Mouse (Mus musculus) kidney, adult 8-10 months (tissue): ENCODE results near the gene Pafah1b2.

ENCODE experiments used
- DNase-seq, 2 experiments: peaks; one replicate each; pipeline ENCODE4 v3.0.0; 2022

The Pafah1b2 gene

DNA sequence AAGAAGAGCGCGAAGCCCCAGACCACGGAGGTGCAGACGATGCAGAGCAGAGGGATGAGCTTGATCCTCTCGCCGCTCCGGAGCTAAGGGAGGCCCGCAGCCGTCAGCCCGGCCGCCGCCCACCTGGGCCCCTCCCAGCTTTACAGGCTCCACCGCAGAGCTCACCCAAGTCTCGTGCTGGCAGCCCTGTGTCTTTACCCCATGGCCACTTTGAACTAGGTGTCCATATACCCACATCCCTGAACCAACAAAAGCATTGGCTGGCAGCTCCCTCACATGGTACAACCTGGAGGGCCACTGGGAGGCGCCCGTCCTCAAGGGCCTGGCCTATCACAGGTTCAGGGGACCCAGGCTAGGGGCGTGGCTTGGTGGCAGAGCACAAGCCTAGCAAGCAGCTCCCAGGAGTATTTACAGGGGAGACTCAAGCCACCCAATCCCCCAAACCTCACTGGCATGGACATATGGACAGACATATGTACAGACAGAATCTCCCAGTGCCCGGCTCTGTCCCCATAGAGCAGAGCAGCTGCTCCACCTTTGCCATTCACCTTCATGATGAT lies 71.1 kb downstream of the Pafah1b2 start:
- DNase-seq = no peak

DNA sequence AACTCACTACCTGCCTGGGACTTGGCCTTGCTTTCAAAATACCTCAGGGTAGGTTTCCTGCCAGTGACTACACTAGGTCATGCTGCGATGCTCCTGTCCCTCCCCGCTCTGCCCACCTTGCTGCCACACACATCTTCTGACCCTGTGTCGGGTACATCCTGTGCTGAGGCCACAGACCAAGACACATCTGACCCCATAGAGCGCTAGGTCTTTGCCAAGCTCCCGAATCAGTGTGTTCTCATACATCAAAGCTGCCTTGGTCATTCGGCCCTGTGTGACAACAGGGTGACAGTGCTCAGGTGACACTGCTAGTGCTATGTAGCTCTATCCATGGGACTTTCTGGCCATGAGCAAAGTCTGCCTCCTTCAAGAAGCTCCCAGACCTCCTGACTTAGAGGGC lies 72.7 kb downstream of the Pafah1b2 start:
- no peak for DNase-seq

DNA sequence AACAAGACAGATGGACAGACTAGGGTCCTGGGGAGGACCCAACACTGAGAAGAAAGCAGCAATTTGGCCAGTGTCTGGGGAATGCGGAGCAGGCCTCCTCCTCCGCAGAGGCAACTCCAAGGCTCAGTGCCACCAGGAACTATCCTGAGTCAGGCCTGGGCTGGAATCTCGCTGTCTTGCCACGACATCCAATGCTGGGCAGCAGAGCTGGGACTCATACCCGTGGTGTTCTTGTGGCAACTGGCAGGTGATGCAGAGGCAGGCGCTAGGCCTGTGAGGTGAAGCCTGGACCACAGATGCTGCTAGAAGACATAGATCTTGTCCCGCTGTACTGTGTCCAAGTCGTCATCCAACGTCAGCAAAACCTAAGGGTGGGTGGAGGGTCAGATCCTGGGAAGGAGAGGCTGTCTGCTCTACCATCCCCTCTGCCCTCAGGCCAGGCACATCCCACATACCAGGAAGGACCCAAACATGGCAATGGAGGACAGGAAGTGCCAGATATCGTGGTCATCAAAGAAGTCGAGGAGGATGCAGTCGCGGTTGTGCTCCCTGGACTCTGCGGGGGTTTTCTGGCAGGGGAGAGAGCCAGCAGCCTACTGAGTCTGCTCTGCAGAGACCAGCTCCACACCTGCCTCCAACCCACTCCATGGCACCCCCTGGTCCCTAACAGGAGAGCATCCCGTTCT lies 73.4 kb downstream of the Pafah1b2 start:
- no peak for DNase-seq

DNA sequence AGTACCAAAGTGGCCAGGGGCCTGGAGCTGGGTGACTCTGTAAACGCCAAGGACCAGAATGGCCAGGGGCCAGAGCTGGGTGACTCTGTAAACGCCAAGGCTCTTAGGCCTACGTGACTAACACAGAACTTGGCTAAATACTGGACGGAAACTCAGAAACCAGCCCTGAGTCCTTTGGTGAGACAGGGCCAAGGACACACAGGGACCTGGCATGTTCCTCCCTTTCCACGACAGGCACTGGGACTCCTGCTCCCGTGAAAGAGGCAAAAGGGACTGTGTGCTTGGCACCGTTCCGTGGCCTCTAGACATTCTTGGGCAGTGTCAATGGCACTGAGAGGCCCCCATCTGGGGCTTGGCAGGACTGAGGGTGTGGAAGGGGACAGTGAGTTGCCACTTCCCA lies 74.4 kb downstream of the Pafah1b2 start:
- peak in 1 of 2 experiments; percentile 34 for DNase-seq

DNA sequence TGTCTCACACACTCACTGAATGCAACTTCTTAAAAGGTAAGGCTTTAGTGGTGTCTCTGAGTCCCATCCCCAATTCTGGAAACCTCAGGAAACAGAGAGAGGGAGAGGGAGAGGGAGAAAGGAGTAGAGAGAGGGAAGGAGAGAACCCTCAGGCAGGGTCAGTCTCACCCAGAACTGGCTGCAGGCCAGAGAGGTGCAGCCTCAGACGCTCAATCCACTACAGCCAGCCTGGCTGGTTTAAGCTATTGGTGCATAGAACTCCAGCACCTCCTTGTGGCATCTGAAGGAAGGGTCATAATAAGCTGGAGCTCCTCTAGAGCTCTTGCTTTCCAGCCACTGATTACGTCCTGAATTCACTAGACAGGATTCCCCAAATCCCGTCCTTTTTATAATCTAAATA lies 75.6 kb downstream of the Pafah1b2 start:
- DNase-seq = peak; percentile 76 to 82

DNA sequence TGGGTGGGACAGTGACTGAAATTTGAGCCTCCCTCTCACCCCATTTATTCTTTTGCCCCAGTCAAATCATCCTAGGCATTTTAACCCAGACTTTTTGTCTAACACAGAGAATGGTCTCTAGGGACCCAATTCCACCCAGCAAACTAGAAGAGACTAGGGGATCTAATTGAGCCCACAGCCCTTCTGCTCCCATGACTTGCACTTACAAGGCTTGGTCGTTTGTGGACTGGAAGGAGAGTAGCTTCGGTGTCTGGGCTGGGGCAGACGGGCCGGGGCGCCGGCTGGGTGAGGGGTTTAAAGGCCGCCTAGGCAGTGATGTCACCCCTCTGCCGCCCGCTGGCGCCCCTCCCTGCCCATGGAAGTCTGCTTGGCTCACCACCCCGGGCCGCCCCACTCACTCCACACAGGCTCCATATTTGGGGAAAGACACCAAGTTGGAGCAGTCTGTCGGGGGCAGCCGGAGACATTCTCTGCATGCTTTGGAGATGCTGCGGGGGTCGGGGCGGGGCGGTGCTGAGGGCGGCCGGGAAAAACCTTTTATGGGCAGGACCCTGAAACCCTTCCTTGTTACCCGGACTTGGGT lies 76.8 kb downstream of the Pafah1b2 start, which contains the start of gene Tagln:
TSS of gene Tagln (minus strand) at position 431 of the 583 bp plus-strand sequence.
- no peak for DNase-seq

DNA sequence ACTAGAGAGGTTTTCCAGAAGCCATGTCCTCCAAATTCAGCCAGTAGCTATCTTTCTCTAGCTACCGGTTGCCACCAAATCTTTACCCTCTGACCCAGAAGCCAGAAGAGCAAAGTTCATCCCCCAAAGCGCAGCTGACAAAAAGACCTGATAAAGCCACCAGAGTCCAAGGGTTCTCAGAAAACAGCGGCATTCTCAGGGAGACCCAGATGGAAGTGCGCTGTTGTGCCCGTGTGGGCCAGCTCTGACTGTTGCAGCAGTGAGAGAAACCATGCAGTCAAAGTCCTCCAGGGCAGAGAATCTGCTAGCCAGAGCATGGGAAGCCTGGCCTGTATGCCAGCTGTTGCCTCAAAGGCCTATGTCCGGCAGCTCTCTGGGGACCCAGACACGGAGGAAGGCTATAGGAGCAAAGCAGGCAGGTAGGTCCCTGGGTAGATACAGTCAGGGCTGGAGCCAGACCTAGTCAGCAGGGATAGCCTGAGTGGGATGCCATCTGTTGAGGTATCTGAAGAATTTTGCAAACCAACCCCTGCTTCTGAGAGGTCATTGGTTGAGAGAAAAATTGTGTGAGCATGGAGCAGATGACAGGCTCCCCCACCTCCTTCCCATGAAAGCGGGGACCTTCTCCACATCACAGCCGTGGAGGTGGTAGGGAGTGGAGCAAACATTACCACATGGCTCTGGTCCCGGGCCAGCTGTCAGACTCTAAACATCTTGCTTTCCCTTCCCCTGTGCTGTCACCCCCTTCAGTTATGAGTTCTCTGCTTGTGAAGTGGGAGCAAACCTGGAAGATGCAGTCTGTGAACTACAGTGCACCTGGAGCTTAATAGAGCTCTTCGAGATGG lies 79.7 kb downstream of the Pafah1b2 start:
- peak; percentile 39 to 40 for DNase-seq

DNA sequence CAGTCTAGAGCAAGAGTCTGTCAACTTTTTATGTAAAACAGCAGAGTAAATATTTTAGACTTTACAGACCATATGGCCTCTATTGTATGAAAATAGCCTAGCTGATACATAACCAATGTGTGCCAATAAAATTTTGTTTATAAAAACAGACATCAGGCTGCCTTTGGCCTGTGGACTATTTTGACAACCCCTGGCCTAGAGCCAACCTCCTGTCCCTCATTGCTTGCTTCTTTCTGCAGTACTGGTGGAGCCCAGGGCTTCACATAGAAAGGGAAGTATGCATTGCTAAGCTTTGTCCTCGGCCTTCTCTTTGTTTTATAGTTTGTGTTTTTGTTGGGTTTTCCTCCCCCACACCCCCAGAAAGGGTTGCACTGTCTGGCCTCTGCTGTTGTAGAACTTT lies 80.5 kb downstream of the Pafah1b2 start:
- no peak for DNase-seq

DNA sequence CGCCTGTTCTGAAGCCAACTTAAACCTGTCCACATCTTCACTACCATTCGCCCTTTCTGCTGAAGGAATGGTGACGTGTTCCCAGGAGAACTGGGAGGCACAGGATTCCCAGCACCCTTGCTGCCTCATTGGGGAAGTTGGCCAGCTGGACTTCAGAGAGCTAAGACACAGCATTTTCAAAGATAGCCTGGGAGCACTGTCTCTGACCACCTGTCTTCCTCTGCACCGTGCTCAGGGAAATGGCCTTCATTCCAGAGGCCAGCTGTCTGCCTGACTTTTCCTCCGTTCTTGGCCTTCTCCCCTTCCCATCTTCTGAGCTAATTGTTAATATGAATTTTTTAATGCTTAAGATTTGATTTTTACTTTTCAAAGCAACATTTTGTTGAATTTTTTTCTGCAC lies 83.2 kb downstream of the Pafah1b2 start:
- DNase-seq = no peak

DNA sequence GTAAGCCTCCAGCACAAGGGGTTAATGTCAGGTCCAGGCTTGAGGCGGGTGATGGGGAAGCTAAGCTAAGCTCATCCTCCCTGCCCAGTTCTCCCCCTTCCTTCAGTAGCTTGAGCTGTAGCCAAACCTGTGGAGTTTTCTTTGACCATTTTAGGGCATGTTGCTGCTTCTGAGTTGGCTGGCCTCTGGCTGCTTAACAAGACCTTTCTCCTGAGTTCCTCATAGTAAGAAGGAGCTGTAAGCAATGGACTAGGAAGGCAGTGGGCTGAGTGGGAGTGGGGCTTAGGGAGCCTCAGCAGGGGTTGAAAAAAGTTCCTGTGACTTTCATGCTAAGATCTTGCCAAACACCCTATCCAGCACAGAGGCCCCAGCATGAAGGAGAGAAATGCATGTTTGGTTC lies 92.6 kb downstream of the Pafah1b2 start:
- no peak for DNase-seq

DNA sequence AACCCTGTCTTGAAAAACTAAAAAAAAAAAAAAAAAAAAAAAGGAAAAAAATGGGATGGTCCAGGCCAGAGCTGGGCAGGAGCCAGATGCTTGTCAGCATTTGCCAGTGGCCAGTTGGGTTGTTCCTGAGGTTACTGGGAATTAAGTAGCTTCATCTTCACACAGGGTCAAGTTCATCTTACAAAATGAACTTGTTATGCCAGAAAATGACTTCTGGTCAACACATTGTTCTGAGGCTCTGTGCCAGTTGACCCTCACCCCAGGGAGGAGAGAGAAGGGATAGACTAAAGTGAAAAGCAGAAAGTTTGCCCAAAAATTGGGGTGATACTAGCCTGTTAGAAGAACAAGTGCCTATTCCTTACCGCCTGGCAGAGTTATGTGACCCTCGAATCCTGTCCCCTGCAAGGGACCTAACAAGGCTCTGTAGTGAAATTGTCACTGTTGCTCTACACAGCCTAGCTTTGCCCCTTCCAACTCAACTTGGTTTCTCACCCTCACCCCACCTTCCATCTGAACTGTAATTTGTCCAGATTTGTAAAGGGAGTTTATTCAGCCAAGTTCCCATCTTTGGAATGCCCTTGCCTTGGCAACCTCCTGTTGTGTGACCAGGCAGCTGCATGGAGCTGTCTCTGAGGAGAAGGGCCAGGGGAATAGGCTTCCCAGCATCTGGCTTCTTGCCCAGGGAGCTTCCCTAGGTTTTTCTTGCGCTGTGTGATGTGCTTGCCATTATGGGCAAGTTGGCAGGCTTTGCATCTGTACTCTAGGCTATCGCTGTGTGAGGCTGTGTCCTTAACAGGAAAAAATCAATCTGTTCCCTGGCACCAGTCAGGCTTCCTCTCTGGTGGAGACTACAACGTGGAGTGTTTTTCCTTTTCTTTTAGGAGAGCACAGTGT lies 95.2 kb downstream of the Pafah1b2 start:
- peak; percentile 60 to 61 for DNase-seq

DNA sequence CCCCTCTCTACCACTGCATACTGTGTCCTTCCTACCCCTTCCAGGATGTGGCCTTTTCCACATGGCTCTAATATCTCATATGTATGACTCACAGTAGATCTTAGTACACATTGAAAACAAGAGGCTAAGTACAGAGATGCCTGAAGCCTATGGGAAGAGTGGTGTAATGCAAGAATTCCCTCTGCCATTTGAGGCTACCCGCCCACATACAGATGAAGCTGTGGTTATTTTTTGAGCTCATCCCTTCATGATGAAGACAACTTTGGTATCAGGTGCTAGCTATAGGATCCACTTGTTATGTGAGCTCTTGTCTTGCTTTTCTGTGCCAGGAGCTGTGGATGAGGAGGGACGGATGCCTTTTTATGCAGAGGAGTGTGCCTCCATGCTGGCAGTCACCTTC lies 96.8 kb downstream of the Pafah1b2 start:
- DNase-seq = no peak
